Mouse (Mus musculus): ENCODE results near the gene Scgb2b26.

Gene Scgb2b26

DNA sequence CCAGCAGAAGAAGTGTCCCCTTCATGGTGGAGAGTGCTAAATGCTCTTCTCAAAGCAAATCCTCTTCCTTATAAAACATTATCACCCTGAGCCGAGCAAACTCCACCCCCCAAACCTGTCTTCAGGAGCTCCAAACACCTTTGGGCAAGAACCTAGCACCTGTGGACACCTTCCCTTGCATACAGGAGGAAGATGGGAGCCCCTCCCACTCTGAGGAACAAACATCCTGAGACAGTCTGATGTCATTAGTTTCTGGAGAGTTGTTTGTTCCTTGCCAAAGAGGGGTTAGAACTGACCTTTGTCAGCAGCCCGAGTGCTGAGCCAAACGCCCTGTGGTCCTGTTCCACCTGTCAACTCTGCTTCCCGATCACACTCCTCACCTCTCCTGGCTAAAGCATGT is at the start of gene Scgb2b26:
Scgb2b26 (minus strand) TSS at position 101 of the 400 bp plus-strand sequence.
- DNase-seq (ENCODE audit: low spot score in 2 of 2) = no peak

- DNase-seq (ENCODE audit: low spot score in 2 of 2) = peak in 1 of 2 experiments; percentile 24
Measured at GRCm38 (mm10) chr7:33982281-33982680, 37.4 kb upstream of the Scgb2b26 start.

GRCm38 (mm10) chr7:33902982-33903381 is 41.9 kb downstream of the Scgb2b26 start:
- no peak for DNase-seq (ENCODE audit: low spot score in 2 of 2)

DNA sequence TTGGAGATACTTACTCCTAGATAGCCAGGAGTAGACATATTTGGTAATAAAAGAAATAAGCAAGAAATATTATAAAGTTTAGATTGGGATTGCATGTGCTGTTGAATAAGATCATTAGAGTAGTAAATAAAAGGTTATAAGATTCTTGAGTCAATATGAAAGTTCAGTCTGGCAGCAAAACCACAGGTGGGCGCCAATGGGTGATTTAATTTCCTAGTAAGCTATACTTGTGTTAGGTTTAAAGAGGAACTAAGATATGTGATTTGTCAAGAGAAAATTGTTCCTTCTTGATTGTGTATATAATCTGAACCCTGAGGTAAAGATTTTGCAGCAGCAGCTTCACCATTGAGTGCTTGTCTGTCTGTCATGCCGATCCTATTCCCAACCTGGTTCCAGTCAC is 44.0 kb downstream of the Scgb2b26 start:
- no peak for DNase-seq (ENCODE audit: low spot score in 2 of 2)

DNA sequence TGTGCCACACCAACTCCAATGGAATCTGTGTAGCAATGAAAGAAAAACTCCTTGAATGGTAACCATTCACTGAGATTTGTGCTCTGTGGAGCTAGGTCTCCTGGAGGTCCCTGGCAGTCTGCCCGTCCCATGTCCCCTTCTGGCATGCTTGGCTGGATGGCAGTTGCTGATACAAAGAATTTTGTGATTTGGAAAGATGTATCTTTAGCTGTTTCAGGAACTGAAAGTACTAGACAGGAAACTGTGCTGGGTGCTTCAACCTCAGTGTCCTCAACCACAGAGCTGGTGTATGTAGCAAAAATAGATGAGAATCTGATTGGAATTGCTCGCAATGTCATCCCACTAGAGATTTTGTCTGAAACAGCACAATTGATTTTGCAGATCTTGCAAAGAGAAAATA is 44.8 kb downstream of the Scgb2b26 start:
- DNase-seq (ENCODE audit: low spot score in 2 of 2) = no peak

Measured in left cerebral cortex, adult 9 months (tissue).